In the genomic region with DNA sequence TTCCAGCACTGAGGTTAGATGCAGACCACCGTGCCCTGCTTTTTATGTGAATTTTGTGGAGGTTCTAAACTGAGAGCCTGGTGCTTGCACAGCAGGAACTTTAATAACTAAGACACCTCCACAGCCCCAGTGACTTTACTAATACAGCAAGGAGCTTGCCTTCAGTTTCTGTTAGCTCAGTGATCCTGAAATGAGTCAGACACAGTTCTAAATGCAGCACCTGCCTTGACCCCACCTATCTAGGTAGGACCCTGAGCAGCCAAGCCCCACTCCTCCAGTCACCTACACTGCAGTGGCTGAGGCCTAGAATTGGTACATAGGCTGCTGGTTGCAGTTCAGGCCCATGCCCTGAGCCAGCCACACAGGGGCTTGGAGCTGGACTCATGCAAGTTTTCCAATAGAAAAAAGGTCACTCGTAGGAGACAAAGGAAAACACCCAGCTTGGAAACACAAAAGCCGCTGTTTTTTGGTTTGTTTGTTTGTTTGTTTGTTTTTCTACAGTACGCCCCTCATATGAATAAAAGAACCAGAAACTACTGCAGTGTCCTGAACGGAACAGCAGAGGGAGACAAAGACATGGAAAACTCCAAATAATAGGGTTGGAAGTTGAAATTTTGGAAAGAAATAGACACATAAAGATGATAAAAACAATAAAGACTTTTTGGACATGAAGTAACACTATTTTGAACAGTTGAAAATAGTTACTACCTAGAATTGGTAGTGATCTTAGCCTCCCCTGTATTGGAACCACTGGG, we compare ENCODE assay signal across 12 mouse cellular contexts. TPM values are rescaled to one million over a fixed set of nuclear protein-coding genes. Genes with fewer than 3 reads are reported as not detected.
DNase-seq lines count a peak whose midpoint lies in the region; ATAC-seq and TF ChIP-seq lines count a peak whose summit lies in the region.
"Had no signal": no experiment of that assay in that cellular context is flagged by ENCODE, and none has a peak within 500 bp of the region (broad histone marks: within the 10 kb centered on the region; RNA-seq: fewer than 3 reads in every experiment).

No protein-coding gene starts in this region.

- 39% methylated on average over 5 of the region's 5 CpGs for WGBS in hindbrain, postnatal 0 days
- 47% methylated on average over 5 of the region's 5 CpGs for WGBS in hindbrain, embryonic 16.5 days
- 39% methylated on average over 5 of the region's 5 CpGs for WGBS in midbrain, postnatal 0 days
- 53% methylated on average over 5 of the region's 5 CpGs for WGBS in midbrain, embryonic 10.5 days

- H3K27ac ChIP-seq in hindbrain, postnatal 0 days = no peak overlapping the region
- no peak overlapping the region for H3K27ac ChIP-seq in hindbrain, embryonic 16.5 days (ENCODE audit: low read depth, low read length)
- no peak overlapping the region for H3K27ac ChIP-seq in midbrain, postnatal 0 days (ENCODE audit: low read depth, low read length)
- H3K27ac ChIP-seq in midbrain, embryonic 10.5 days (replicated peaks) = no peak overlapping the region
- H3K27ac ChIP-seq: forebrain, embryonic 13.5 days; heart, embryonic 13.5 days; neural tube, embryonic 12.5 days had no signal

- ATAC-seq in CD4-positive, CD25-positive, alpha-beta regulatory T cell, adult 4 months = no peak
- ATAC-seq in hindbrain, postnatal 0 days = no peak
- ATAC-seq in hindbrain, embryonic 16.5 days = no peak
- ATAC-seq in midbrain, postnatal 0 days (ENCODE audit: low FRiP score) = no peak
- ATAC-seq in frontal cortex, adult (ENCODE audit: low TSS enrichment) = no peak
- ATAC-seq: forebrain, embryonic 13.5 days had no signal

- H3K4me1 ChIP-seq in hindbrain, postnatal 0 days (ENCODE audit: insufficient read depth, low read length) = 0 out of 2 replicates have a peak, but pooled peaks cover 5% of the 10 kb centered on the region
- H3K4me1 ChIP-seq in hindbrain, embryonic 16.5 days (ENCODE audit: control insufficient read depth, insufficient read depth, low read depth, low read length) = peaks cover 12% of the 10 kb centered on the region
- no peaks in the 10 kb centered on the region; the same call in 1 of the 2 replicates for H3K4me1 ChIP-seq in midbrain, postnatal 0 days (ENCODE audit: insufficient read depth, low read length)
- H3K4me1 ChIP-seq in midbrain, embryonic 10.5 days = peaks cover 17% of the 10 kb centered on the region

- no peak overlapping the region for H3K4me3 ChIP-seq in hindbrain, postnatal 0 days (ENCODE audit: low read length)
- no peak overlapping the region for H3K4me3 ChIP-seq in hindbrain, embryonic 16.5 days (ENCODE audit: low read length)
- no peak overlapping the region for H3K4me3 ChIP-seq in midbrain, postnatal 0 days (ENCODE audit: low read depth, low read length)
- H3K4me3 ChIP-seq in midbrain, embryonic 10.5 days = no peak overlapping the region
- H3K4me3 ChIP-seq: forebrain, embryonic 13.5 days; heart, embryonic 13.5 days; neural tube, embryonic 12.5 days had no signal

- no peaks in the 10 kb centered on the region for H3K9me3 ChIP-seq in hindbrain, postnatal 0 days (ENCODE audit: low read length)
- H3K9me3 ChIP-seq in hindbrain, embryonic 16.5 days (ENCODE audit: control insufficient read depth, low read length) = no peaks in the 10 kb centered on the region
- H3K9me3 ChIP-seq in midbrain, postnatal 0 days (ENCODE audit: low read length) = no peaks in the 10 kb centered on the region
- H3K9me3 ChIP-seq in midbrain, embryonic 10.5 days (replicated peaks) = no peaks in the 10 kb centered on the region
- H3K9me3 ChIP-seq: forebrain, embryonic 13.5 days; heart, embryonic 13.5 days; neural tube, embryonic 12.5 days had no signal

- no peaks in the 10 kb centered on the region for H3K27me3 ChIP-seq in hindbrain, postnatal 0 days (ENCODE audit: insufficient read depth, low read length)
- no peaks in the 10 kb centered on the region for H3K27me3 ChIP-seq in hindbrain, embryonic 16.5 days (replicated peaks; ENCODE audit: control insufficient read depth, insufficient read depth, low read length)
- H3K27me3 ChIP-seq in midbrain, postnatal 0 days (ENCODE audit: insufficient read depth, low read length) = no peaks in the 10 kb centered on the region
- no peaks in the 10 kb centered on the region; the same call in 1 of the 2 replicates for H3K27me3 ChIP-seq in midbrain, embryonic 10.5 days (ENCODE audit: low read depth, poor library complexity, severe bottlenecking)
- H3K27me3 ChIP-seq: forebrain, embryonic 13.5 days; heart, embryonic 13.5 days; neural tube, embryonic 12.5 days had no signal

- no peak overlapping the region for H3K4me2 ChIP-seq in hindbrain, postnatal 0 days (ENCODE audit: low read depth, low read length)
- H3K4me2 ChIP-seq in hindbrain, embryonic 16.5 days (ENCODE audit: low read length) = no peak overlapping the region
- no peak overlapping the region for H3K4me2 ChIP-seq in midbrain, postnatal 0 days (ENCODE audit: low read depth, low read length, poor library complexity, severe bottlenecking)
- H3K4me2 ChIP-seq: forebrain, embryonic 13.5 days; heart, embryonic 13.5 days; neural tube, embryonic 12.5 days had no signal

- peak; percentile 22 for DNase-seq in CD4-positive, CD25-positive, alpha-beta regulatory T cell, adult 2 months (ENCODE audit: low read depth, low spot score)
- peak; percentile 61 for DNase-seq in hindbrain, postnatal 0 days (ENCODE audit: low spot score)
- DNase-seq in midbrain, postnatal 0 days (ENCODE audit: low spot score) = peak; percentile 57
- no peak for DNase-seq in midbrain, embryonic 10.5 days (ENCODE audit: low spot score)
- no peak for DNase-seq in frontal cortex, postnatal 14 days (ENCODE audit: low spot score in 2 of 2)
- DNase-seq: kidney, adult 8-10 months had no signal

- H3K9ac ChIP-seq in hindbrain, postnatal 0 days (replicated peaks; ENCODE audit: low read length) = no peak overlapping the region
- no peak overlapping the region for H3K9ac ChIP-seq in hindbrain, embryonic 16.5 days (ENCODE audit: low read depth, low read length)
- H3K9ac ChIP-seq in midbrain, postnatal 0 days (replicated peaks; ENCODE audit: low read length, poor library complexity, severe bottlenecking) = no peak overlapping the region
- H3K9ac ChIP-seq: forebrain, embryonic 13.5 days; heart, embryonic 13.5 days; neural tube, embryonic 12.5 days had no signal

- peak; percentile 74 for TF ChIP-seq CTCF in hindbrain, postnatal 0 days (IDR thresholded peaks at IDR 0.05; ENCODE audit: low read depth)
- peak; percentile 81 for TF ChIP-seq CTCF in midbrain, postnatal 0 days (IDR thresholded peaks at IDR 0.05)

- H3K36me3 ChIP-seq in hindbrain, postnatal 0 days (ENCODE audit: insufficient read depth, low read length) = peaks cover 16% of the 10 kb centered on the region
- peaks cover 14% of the 10 kb centered on the region for H3K36me3 ChIP-seq in hindbrain, embryonic 16.5 days (ENCODE audit: control insufficient read depth, insufficient read depth, low read length)
- H3K36me3 ChIP-seq in midbrain, postnatal 0 days (ENCODE audit: insufficient read depth, low read length) = peaks cover 17% of the 10 kb centered on the region
- peaks cover 28% of the 10 kb centered on the region for H3K36me3 ChIP-seq in midbrain, embryonic 10.5 days

RNA-seq across cellular contexts. Expression of a gene that starts 4.6 kb away (rescaled TPM):
- 1 to 10 TPM; 5.6 to 6.3 TPM for polyA plus RNA-seq in CD4-positive, CD25-positive, alpha-beta regulatory T cell, adult 4 months (2017; shearing (Covaris generic))
- 32.0 and 49.7 TPM in 2 replicates for total RNA-seq in hindbrain, postnatal 0 days (2014; rRNA removed)
- polyA plus RNA-seq in hindbrain, postnatal 0 days (2015; fragmentation: Nextera tagmentation; extraction: Ambion mirVana) = 331 and 361 TPM in 2 replicates
- 338 and 344 TPM in 2 replicates for polyA plus RNA-seq in hindbrain, embryonic 16.5 days (2015; fragmentation: Nextera tagmentation; extraction: Ambion mirVana)
- 99.5 and 110 TPM in 2 replicates for total RNA-seq in midbrain, postnatal 0 days (2014; rRNA removed)
- polyA plus RNA-seq in midbrain, postnatal 0 days (2015; fragmentation: Nextera tagmentation; extraction: Ambion mirVana) = 389 and 390 TPM in 2 replicates
- polyA plus RNA-seq in midbrain, embryonic 10.5 days (2016; fragmentation: Nextera tagmentation; extraction: Ambion mirVana) = 145 and 172 TPM in 2 replicates

RNA-seq across cellular contexts. Expression of a gene that starts 8.5 kb away (rescaled TPM):
- polyA plus RNA-seq in CD4-positive, CD25-positive, alpha-beta regulatory T cell, adult 4 months (2017; shearing (Covaris generic)) = 10 to 100 TPM; 17.5 to 26.5 TPM
- 13.3 and 17.1 TPM in 2 replicates for total RNA-seq in hindbrain, postnatal 0 days (2014; rRNA removed)
- 16.5 and 21.3 TPM in 2 replicates for polyA plus RNA-seq in hindbrain, postnatal 0 days (2015; fragmentation: Nextera tagmentation; extraction: Ambion mirVana)
- polyA plus RNA-seq in hindbrain, embryonic 16.5 days (2015; fragmentation: Nextera tagmentation; extraction: Ambion mirVana) = 19.6 and 24.1 TPM in 2 replicates
- 19.8 and 23.0 TPM in 2 replicates for total RNA-seq in midbrain, postnatal 0 days (2014; rRNA removed)
- 17.9 and 18.9 TPM in 2 replicates for polyA plus RNA-seq in midbrain, postnatal 0 days (2015; fragmentation: Nextera tagmentation; extraction: Ambion mirVana)
- 26.4 and 27.6 TPM in 2 replicates for polyA plus RNA-seq in midbrain, embryonic 10.5 days (2016; fragmentation: Nextera tagmentation; extraction: Ambion mirVana)

RNA-seq across cellular contexts. Expression of a gene that starts 12.3 kb away (rescaled TPM):
- polyA plus RNA-seq in CD4-positive, CD25-positive, alpha-beta regulatory T cell, adult 4 months (2017; shearing (Covaris generic)) = 10 to 100 TPM; 36.4 to 36.6 TPM
- 13.7 and 19.2 TPM in 2 replicates for total RNA-seq in hindbrain, postnatal 0 days (2014; rRNA removed)
- polyA plus RNA-seq in hindbrain, postnatal 0 days (2015; fragmentation: Nextera tagmentation; extraction: Ambion mirVana) = 36.2 and 39.8 TPM in 2 replicates
- polyA plus RNA-seq in hindbrain, embryonic 16.5 days (2015; fragmentation: Nextera tagmentation; extraction: Ambion mirVana) = 35.4 and 43.8 TPM in 2 replicates
- 20.9 and 33.1 TPM in 2 replicates for total RNA-seq in midbrain, postnatal 0 days (2014; rRNA removed)
- 44.9 and 46.2 TPM in 2 replicates for polyA plus RNA-seq in midbrain, postnatal 0 days (2015; fragmentation: Nextera tagmentation; extraction: Ambion mirVana)
- 85.9 and 86.4 TPM in 2 replicates for polyA plus RNA-seq in midbrain, embryonic 10.5 days (2016; fragmentation: Nextera tagmentation; extraction: Ambion mirVana)

Comparison
In these comparisons a context has a peak if more than half of its experiments do, and no peak if none do; other contexts are left out.
1. DNase-seq: peak in CD4-positive, CD25-positive, alpha-beta regulatory T cell, adult 2 months (single experiment), hindbrain, postnatal 0 days (single experiment) and midbrain, postnatal 0 days (single experiment); none in midbrain, embryonic 10.5 days (single experiment) and frontal cortex, postnatal 14 days (0 of 2).
2. RNA of a gene that starts 4.6 kb away (polyA plus RNA-seq): 389 to 390 TPM in midbrain, postnatal 0 days, 338 to 344 TPM in hindbrain, embryonic 16.5 days, 331 to 361 TPM in hindbrain, postnatal 0 days and 145 to 172 TPM in midbrain, embryonic 10.5 days; 5.6 to 6.3 TPM in CD4-positive, CD25-positive, alpha-beta regulatory T cell, adult 4 months; every median in the first group is over 10 times any median in the second.